Mouse (Mus musculus): Measurements from ENCODE around the gene Med23. TPM values are rescaled to one million over a fixed set of nuclear protein-coding genes. Genes with fewer than 3 reads are reported as not detected.

The Med23 gene
- total and polyA plus RNA-seq, 2 experiments from 2014 or later = 7.1 to 35.0 TPM

DNA sequence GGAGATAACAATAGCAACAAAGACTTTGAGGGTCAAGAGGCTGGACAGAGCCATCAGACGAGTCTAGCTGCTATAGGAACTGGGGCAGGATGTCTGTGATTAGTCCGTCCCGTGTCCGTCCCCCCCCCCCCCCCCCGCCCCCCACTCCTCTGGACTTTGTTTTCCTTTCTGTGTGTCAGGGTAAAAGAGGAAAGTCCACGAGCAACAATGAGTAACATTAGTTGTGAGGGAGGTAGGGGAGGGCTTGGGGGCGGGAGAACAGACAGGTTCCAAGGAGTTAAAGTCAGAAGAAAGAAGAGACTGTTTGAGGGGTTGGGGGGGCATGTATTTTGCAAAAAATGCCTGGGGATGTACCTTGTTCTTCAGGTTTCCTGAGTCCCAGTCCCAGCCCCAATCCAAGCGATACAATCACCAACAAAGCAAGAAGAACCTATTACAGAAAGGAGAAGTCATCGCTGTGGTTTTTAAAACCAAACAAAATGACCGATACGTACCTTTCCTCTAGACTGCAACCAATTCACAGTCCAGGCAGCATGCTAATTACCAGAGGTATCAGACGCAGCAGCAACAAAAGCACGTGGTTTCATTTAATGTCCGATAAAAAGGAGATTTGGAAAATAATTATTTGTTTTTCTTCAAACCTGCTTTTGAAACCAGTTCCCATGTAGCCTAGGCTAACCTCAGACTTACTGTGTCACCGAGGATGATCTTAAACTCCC, 38.2 kb upstream of the Med23 start:
- WGBS = 61% methylated on average over 14 of the region's 15 CpGs

DNA sequence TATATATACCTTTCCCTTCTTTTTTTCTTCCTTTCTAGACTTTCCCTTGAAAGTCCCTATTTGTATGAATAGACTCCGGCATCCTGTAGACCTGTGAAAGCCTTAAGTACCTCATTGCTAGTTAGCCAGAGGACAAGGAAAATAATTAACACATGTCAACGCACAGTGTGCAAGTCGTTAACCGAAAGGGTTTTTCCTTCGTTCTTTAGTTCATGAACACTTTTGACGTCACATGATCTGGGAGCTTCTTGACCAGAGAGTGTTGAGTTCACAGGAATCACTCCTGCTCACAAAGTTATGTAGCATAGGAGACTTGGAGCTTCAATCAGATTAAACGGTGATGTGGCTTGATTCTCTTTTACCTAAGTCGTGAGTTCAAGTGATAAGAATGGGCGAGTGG, 37.5 kb upstream of the Med23 start:
- WGBS = 84% methylated on average over 9 of the region's 9 CpGs
- no peak for TF ChIP-seq CTCF (IDR thresholded peaks at IDR 0.05; ENCODE audit: low read depth)
- no peak for TF ChIP-seq EP300 (IDR thresholded peaks at IDR 0.05; ENCODE audit: low read depth)
- Histone ChIP-seq H3K27me3 (ENCODE audit: control insufficient read depth, insufficient read depth, low read length) (no peaks in the 10 kb centered on the region), H3K4me1 (ENCODE audit: control insufficient read depth, insufficient read depth) (peaks cover 8% of the 10 kb centered on the region; the same call in 1 of the 2 replicates), H3K4me2 (ENCODE audit: low read depth, low read length) (no peak overlapping the region), H3K4me3 (ENCODE audit: low read depth, low read length) (no peak overlapping the region), H3K27ac (ENCODE audit: low read depth) (no peak overlapping the region), H3K9me3 (replicated peaks; ENCODE audit: control insufficient read depth, low read length) (no peaks in the 10 kb centered on the region), H3K9ac (replicated peaks; ENCODE audit: low read depth, low read length) (no peak overlapping the region), H3K36me3 (replicated peaks; ENCODE audit: control insufficient read depth, insufficient read depth, low read length) (no peaks in the 10 kb centered on the region)
- DNase-seq (ENCODE audit: low spot score) (no peak), ATAC-seq (ENCODE audit: insufficient read depth, low read depth) (no peak)

More for the DNA sequence above, 38.2 kb upstream of the Med23 start:
- no peaks in the 10 kb centered on the region for H3K36me3 ChIP-seq (replicated peaks; ENCODE audit: control insufficient read depth, insufficient read depth, low read length)
- H3K9ac ChIP-seq (replicated peaks; ENCODE audit: low read depth, low read length) = no peak overlapping the region
- no peak overlapping the region for H3K4me2 ChIP-seq (ENCODE audit: low read depth, low read length)
- no peaks in the 10 kb centered on the region for H3K9me3 ChIP-seq (replicated peaks; ENCODE audit: control insufficient read depth, low read length)
- ATAC-seq (ENCODE audit: insufficient read depth, low read depth) = no peak
- no peak overlapping the region for H3K27ac ChIP-seq (ENCODE audit: low read depth)
- no peak overlapping the region for H3K4me3 ChIP-seq (ENCODE audit: low read depth, low read length)
- DNase-seq (ENCODE audit: low spot score) = no peak
- H3K27me3 ChIP-seq (ENCODE audit: control insufficient read depth, insufficient read depth, low read length) = no peaks in the 10 kb centered on the region
- H3K4me1 ChIP-seq (ENCODE audit: control insufficient read depth, insufficient read depth) = peaks cover 8% of the 10 kb centered on the region; the same call in 1 of the 2 replicates
- no peak for TF ChIP-seq EP300 (IDR thresholded peaks at IDR 0.05; ENCODE audit: low read depth)
- TF ChIP-seq CTCF (IDR thresholded peaks at IDR 0.05; ENCODE audit: low read depth) = no peak

DNA sequence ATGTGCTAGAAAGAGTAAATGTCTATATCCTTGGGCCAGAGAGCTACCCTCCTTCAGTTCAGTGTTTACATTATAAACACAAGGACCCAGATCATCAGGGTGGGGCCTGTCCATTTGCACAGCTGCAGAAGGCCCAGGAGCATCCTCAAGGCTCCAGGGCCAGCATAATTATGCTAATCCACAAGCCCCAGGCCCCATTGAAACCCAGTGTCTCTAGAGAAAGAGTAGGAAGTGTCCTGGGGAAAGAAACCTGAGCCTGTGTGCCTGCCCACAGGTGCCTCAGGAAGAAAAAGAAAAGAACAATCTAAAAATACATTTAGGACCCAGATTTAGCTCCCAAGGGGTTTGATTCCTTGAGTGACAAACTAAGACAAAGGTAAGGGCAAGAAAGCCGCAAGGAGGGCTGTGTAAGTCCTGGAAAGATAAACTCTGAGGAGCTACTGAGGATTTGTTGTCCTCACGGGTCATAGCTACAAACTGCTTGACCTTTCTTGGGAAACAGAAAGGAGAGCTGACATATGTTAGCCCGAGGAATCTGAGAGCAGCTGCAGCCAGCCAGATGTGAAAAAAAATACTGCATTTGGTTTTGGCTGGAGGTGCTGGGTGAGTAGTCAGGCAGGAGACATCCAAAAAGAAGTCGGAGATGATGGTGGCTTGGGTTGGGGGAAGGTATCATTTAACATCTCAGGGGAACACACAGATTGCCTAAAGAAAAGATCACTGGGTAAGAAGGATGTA, 35.0 kb upstream of the Med23 start:
- H3K27ac ChIP-seq (ENCODE audit: low read depth) = peak overlapping the region; percentile 30; the same call in 1 of the 2 replicates
- peak overlapping the region; percentile 34 for H3K4me3 ChIP-seq (ENCODE audit: low read depth, low read length)
- ATAC-seq (ENCODE audit: insufficient read depth, low read depth) (no peak), DNase-seq (ENCODE audit: low spot score) (no peak)
- no peak for TF ChIP-seq CTCF (IDR thresholded peaks at IDR 0.05; ENCODE audit: low read depth)
- no peak for TF ChIP-seq EP300 (IDR thresholded peaks at IDR 0.05; ENCODE audit: low read depth)
- no peaks in the 10 kb centered on the region for H3K9me3 ChIP-seq (replicated peaks; ENCODE audit: control insufficient read depth, low read length)
- 19% methylated on average over 4 of the region's 4 CpGs for WGBS
- H3K27me3 ChIP-seq (ENCODE audit: control insufficient read depth, insufficient read depth, low read length) = no peaks in the 10 kb centered on the region
- H3K4me1 ChIP-seq (ENCODE audit: control insufficient read depth, insufficient read depth) = peaks cover 8% of the 10 kb centered on the region; the same call in 1 of the 2 replicates
- H3K4me2 ChIP-seq (ENCODE audit: low read depth, low read length) = peak overlapping the region; percentile 59
- H3K36me3 ChIP-seq (replicated peaks; ENCODE audit: control insufficient read depth, insufficient read depth, low read length) = no peaks in the 10 kb centered on the region
- no peak overlapping the region for H3K9ac ChIP-seq (replicated peaks; ENCODE audit: low read depth, low read length)

DNA sequence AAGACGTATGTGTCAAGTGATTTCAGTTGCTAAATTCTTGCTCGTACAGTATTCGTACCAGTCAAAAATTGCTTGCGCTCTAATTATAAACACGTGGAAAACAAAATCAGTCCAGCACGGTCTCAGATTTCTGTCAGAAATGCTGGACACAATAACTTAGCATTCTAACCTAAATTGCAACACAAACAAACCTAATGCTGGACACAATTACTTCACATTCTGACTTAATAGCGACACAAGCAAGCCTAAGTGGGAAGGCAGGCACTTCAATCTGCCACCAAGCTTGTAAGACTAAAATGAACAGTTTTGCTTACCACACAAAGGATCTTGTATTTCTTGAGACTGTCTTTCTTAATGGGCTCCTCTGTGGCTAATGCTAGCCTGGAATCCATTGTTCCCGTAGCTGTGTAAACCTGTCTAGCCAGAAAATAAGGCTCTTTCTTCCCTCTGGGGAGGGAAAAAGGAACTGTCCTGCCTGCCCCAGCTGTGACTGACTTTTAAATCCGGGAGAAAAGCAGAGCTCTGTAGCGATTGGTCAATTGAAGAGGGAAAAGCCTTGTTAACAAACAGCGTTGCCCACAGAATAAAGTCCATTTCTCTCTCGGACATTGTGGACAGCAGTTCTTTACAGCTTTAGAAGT, 34.0 kb upstream of the Med23 start:
- H3K4me3 ChIP-seq (ENCODE audit: low read depth, low read length) = peak overlapping the region; percentile 34
- DNase-seq (ENCODE audit: low spot score) (peak; percentile 41), ATAC-seq (ENCODE audit: insufficient read depth, low read depth) (peak; percentile 55; the same call in 1 of the 2 replicates)
- peak overlapping the region; percentile 59 for H3K4me2 ChIP-seq (ENCODE audit: low read depth, low read length)
- WGBS = 23% methylated on average over 12 of the region's 12 CpGs
- TF ChIP-seq EP300 (IDR thresholded peaks at IDR 0.05; ENCODE audit: low read depth) (no peak), CTCF (IDR thresholded peaks at IDR 0.05; ENCODE audit: low read depth) (no peak)
- 0 out of 2 replicates have a peak overlapping the region, but pooled peaks have one; percentile 20 for H3K9ac ChIP-seq (replicated peaks; ENCODE audit: low read depth, low read length)
- H3K36me3 ChIP-seq (replicated peaks; ENCODE audit: control insufficient read depth, insufficient read depth, low read length) = no peaks in the 10 kb centered on the region
- no peaks in the 10 kb centered on the region for H3K9me3 ChIP-seq (replicated peaks; ENCODE audit: control insufficient read depth, low read length)
- H3K4me1 ChIP-seq (ENCODE audit: control insufficient read depth, insufficient read depth) = peaks cover 8% of the 10 kb centered on the region; the same call in 1 of the 2 replicates
- no peaks in the 10 kb centered on the region for H3K27me3 ChIP-seq (ENCODE audit: control insufficient read depth, insufficient read depth, low read length)
- peak overlapping the region; percentile 59 for H3K27ac ChIP-seq (ENCODE audit: low read depth)

DNA sequence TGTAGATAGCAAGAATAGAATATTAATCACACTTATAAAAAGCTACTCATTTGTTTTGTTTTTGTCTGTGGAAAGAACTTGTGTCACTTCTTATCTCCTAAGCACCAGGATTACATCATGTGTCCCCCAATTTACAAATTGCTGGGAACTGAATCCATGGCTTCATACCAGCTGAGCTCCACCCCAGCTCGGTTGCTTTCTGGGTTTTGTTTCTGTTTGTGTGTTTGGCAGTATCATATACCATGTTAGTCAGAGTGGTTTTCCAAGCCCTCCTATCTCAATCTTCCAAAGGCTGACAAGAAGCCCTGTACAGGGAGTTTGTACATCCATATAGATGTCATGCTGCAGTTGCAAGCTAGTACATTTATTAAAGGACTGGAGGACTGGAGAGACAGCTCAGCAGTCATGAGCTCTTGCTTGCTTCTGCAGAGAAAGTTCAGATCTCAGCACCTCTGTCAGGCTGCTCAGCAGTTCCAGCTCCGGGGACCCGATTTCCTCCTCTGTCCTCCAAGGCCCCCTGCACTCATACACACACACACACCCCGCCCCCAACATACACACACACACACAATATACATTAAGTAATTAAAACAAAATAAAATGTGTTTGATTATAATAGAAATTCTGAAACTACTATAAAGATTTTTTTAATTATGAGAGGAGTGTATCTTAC, 33.3 kb upstream of the Med23 start:
- no peak overlapping the region for H3K9ac ChIP-seq (replicated peaks; ENCODE audit: low read depth, low read length)
- 42% methylated on average over 4 of the region's 4 CpGs for WGBS
- no peak for ATAC-seq (ENCODE audit: insufficient read depth, low read depth)

More for the DNA sequence above, 33.3 kb upstream of the Med23 start:
- H3K36me3 ChIP-seq (replicated peaks; ENCODE audit: control insufficient read depth, insufficient read depth, low read length) = no peaks in the 10 kb centered on the region
- no peaks in the 10 kb centered on the region for H3K27me3 ChIP-seq (ENCODE audit: control insufficient read depth, insufficient read depth, low read length)
- H3K4me3 ChIP-seq (ENCODE audit: low read depth, low read length) = peak overlapping the region; percentile 34; the same call in 1 of the 2 replicates
- DNase-seq (ENCODE audit: low spot score) = no peak
- TF ChIP-seq EP300 (IDR thresholded peaks at IDR 0.05; ENCODE audit: low read depth) = no peak
- no peak for TF ChIP-seq CTCF (IDR thresholded peaks at IDR 0.05; ENCODE audit: low read depth)
- no peaks in the 10 kb centered on the region for H3K9me3 ChIP-seq (replicated peaks; ENCODE audit: control insufficient read depth, low read length)
- peak overlapping the region; percentile 59 for H3K4me2 ChIP-seq (ENCODE audit: low read depth, low read length)
- H3K27ac ChIP-seq (ENCODE audit: low read depth) = peak overlapping the region; percentile 6; the same call in 1 of the 2 replicates
- H3K4me1 ChIP-seq (ENCODE audit: control insufficient read depth, insufficient read depth) = peaks cover 8% of the 10 kb centered on the region; the same call in 1 of the 2 replicates
